Mouse (Mus musculus): Measurements from ENCODE around the gene Chst11.
"Not testable (repeated sequence)": the region's sequence is repeated elsewhere in the genome, so short reads cannot be mapped to it uniquely, and the experiment has no call there.

Gene Chst11

DNA sequence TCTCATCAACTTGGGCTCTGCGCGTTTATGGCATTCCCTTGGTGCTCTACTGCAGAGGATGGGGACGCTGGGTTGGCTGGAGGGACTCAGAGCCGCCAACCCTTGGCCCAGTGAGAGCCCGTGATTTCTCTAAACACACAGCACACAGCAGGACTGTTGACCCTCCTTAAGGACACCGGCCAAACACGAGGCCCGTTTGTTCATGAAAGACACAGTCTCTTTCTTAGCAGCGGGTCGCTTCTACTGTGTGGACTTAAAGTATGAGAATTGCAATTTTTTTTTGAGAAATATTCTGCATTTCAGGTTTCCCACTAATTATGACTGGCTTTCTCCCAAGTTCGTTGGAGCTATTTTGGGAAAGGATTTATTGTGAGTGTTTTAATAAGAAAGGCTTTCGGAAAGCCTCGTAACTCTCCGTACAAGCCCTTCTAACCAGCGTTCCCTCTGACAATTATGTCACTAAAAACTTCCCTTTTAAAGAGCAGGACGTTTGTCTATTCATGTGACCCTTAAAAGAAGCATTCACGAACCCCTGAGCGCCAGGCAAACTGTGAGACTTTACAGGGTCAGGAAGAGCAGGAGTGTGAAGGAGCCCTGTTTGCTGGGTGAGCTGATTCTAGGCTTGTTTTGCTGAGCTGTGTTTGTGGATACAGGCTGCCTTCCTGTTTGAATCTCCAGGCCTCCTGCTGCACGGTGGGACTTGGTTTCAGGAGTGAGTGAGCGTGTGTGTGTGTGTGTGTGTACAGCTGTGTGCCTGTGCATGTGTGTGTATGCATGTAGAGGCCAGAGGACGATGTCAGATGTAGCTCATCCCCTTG, 122.8 kb downstream of the Chst11 start:
- DNase-seq (ENCODE audit: low spot score in 2 of 2): peak; percentile 78 to 84

DNA sequence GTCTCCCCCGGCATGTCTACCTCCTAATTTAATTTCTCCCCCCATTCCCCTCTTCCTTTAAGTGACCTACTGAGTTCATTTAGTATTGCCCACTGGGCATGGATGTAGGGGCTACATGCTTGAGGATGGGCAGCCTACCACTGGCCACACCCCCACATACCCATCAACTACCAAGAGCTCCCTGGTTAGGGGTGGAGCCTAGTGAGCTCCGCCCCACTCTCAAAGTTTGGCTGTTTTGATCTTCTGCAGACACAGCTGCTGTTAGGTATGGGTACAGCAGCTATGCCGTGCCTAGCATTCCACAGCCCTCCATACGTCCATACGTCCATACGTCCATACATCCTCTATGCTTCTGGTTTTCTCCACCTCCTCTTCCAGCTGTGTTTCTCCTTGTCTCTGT, 123.6 kb downstream of the Chst11 start:
- DNase-seq (ENCODE audit: low spot score in 2 of 2): no peak

DNA sequence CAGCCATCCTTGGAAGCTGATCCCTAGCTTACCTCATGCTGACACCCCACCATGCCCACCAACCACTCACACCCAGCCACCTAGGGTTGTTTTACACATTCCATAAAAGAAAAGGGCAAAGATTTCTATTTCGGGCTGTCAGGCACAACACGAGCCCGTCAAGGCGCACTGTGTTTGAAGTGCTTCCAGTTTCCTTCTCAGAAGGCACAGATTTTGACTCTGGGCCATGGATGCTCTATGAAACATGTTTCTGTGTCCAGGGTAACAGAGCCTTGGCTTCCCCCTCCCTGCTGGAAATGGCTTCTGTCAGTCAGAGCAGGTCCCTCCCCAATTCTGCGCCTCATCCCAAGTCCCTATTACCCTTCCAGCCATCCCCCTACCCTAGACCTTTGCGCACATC, 125.7 kb downstream of the Chst11 start:
- peak; percentile 68 to 80 for DNase-seq (ENCODE audit: low spot score in 2 of 2)

DNA sequence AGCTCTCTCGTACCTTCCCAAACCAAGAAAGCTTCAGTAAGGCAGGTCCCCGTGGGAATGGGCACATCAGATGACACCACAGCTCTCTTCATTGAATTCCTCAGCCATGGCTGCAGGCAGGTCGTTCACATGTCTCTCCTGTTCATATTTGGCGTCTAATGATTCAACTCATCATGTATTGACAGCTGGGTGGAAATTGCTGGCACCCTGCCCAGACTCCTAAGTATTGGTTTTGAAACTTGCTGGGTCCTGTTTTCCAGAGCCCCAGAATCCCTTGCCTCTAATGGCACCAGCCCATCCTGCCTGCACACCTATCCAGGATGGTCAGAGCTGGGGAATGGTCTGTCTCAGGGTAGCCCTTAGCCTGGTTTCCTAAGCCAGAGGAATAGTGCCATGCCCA, 127.0 kb downstream of the Chst11 start:
- DNase-seq (ENCODE audit: low spot score in 2 of 2): peak in 1 of 2 experiments; percentile 59

DNA sequence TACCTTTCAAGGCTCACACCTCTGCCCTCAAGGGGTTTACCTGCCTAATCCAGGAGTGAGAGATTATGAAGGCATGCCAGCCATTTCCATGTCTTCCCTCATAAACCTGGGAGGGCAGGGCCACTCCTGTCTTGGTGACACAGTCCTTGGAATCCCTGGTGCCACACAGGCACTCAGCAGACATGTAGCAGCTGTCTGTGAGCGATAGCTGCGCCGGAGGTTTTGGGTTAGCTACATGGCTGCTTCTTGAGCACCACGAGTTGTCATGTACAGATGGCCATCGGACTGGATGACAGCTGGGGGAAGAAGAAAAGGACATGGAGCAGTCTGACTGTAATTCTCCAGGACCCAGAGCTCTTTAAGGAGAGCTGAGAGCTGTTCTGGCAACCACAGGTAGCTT, 129.3 kb downstream of the Chst11 start:
- DNase-seq (ENCODE audit: low spot score in 2 of 2): no peak

DNA sequence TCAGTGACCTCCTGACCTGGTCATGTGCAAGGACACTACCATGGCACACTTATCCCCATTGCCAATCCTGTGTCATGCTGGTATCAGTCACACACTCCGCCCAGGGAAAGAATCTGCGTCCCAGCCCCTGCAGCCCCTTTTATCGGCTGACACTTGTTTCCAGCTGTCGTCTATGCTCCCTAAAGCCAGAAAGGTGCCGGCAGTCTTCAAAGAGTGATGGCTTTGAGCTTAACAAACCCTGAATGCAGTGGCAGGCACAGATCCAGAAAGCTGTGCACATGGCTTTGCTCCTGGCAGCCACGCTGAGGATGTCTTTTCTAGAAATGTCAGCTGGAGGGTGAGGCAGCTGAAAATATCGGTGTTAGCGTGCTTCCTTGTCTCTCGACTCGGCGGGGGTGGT, 131.6 kb downstream of the Chst11 start:
- DNase-seq (ENCODE audit: low spot score in 2 of 2): peak; percentile 80 to 81

- no peak for DNase-seq (ENCODE audit: low spot score in 2 of 2)
These were observed 132.6 kb downstream of the Chst11 start for GRCm38 (mm10) chr10:83117851-83118250.

DNA sequence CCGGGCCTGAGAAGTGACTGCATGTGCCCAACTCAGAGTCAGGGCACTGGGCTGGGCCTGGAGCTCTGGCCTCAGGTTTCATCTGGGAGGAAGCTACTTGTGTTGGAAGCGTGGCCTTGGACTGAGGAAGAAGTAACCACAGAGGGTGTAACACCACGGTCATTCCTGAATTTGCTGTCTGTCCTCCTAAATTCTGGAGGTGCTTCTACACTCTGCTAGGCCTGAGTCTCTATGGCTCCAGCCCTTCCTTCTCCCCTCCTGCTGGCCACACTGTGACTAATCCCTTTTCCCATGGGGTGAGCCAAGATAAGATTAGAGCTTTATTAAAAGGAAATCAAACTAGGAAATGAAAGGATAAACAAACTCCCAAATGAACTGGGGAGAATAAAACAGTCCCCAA, 133.3 kb downstream of the Chst11 start:
- DNase-seq (ENCODE audit: low spot score in 2 of 2): no peak

GRCm38 (mm10) chr10:83119016-83119415, 133.7 kb downstream of the Chst11 start:
- no peak for DNase-seq (ENCODE audit: low spot score in 2 of 2)

DNA sequence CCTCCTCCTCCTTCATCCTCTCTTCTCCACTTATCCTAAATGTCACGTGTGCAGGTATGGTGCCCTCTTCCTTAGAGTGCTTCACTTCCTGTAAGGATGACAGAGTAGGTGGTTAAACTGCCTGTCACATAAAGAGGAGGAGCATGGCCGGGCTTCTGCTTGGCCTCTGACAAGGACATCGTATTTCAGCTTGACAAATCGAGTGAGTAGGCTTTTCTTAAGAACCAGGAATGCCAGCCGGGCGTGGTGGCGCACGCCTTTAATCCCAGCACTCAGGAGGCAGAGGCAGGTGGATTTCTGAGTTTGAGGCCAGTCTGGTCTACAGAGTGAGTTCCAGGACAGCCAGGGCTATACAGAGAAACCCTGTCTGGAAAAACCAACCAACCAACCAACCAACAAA, 134.2 kb downstream of the Chst11 start:
- not testable (repeated sequence) for DNase-seq (ENCODE audit: low spot score in 2 of 2)

DNA sequence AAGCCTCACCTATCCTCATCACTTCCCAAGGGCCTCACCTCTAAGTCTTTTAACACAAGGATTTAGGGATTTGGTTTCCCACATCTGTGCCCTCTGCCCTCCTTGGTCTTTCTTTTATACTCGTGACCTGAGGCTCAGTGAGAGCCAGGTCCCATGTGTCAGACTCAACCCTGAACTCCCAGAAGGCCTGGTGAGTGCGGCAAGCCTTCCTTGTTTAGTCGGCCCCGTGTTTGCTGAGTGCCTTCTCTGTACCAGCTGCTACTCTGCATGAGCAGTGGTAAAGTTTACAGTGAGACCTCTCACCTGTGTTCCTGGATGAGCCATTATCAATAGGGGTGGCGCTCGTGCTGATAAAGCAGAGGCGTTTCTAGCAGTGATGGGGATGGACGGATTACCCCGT, 134.6 kb downstream of the Chst11 start:
- no peak for DNase-seq (ENCODE audit: low spot score in 2 of 2)

DNA sequence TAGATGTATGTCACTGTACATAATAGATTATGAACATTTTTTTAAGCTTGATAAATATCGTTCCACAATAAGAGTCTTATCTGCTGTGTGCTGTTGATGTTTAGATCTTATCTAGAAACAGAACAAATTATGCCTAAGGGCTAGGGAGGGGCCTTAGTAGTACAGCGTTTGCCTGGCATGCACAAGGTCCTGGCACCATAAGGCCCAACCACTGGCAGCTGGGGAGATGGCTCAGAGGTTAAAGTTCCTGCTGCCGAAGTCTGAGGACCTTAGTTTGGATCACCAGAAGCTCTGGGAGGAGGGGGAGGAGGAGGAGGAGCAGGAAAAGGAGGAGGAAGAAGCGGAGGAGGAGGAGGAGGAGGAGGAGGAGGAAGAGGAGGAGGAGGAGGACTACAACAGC, 135.6 kb downstream of the Chst11 start:
- DNase-seq (ENCODE audit: low spot score in 2 of 2): no peak

DNA sequence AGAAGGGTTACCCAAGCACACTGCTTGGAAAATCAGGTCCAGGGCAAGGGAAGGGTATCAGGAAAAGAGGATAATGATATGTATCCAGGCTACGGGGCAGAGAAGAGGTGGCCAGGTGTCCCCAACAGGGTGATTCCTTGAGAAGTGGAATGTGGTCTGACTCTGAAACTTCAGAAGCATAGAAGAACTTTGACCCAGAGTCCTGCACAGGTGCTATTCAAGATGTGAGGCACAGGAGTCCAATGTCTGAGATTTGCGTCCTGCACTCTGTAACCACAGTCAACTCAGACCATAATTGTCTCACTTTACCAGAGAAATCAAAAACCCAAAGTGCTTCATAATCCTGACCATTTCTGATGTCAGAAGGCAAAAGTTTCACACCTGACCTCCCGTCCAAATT, 139.3 kb downstream of the Chst11 start:
- no peak for DNase-seq (ENCODE audit: low spot score in 2 of 2)

- no peak for DNase-seq (ENCODE audit: low spot score in 2 of 2)
These were observed 141.1 kb downstream of the Chst11 start for GRCm38 (mm10) chr10:83126447-83126846.

DNA sequence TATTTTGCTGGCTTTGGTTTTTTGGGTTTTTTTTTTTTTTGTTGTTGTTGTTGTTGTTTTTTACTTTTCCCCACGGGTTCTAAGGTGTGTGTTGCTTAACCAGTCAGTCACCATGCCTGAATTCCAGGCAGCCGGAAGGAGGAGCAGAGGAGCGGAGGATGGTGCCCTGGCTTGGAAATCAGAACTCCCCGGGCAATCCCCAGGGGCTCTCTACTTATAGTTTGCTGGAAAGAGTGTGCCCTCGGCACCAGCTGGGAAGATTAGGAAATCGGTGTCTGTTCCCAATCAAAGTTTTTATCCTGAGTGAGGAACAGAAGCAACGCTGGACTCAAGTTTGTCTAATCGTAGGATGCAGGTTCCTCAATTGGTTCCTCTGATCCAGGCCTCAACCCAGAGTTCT, 143.1 kb downstream of the Chst11 start:
- DNase-seq (ENCODE audit: low spot score in 2 of 2): no peak

DNA sequence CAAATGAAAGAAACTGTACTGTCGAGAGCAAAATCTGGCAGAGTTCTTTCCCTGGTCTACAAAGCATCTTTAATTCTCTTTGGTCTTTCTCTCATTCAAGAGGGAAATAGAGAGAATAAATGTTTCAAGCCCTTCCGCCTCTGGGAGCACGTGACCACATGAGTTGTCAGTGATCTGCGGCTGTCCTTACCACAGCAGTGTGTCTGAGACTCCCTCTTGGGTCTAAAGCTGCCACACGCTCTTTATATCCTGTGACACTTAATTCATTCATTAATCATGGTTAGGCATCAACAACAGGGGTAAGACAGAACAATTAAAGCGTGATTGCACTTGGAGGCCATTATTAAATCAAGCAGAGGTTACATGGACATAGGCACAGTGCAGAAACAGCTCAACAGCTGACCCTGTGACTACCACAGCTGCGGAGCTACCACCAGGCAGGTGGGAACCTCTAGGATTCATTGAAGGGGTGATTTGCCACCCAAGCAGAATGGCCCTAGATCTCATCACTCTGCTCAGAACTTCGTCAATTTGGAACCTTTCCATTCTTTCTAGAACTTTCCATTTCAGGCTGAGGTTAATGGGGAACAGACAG, 144.4 kb downstream of the Chst11 start:
- no peak for DNase-seq (ENCODE audit: low spot score in 2 of 2)

- DNase-seq (ENCODE audit: low spot score in 2 of 2): peak; percentile 73 to 75
These were observed 145.3 kb downstream of the Chst11 start for GRCm38 (mm10) chr10:83130611-83131010.

- no peak for DNase-seq (ENCODE audit: low spot score in 2 of 2)
These were observed 146.6 kb downstream of the Chst11 start for GRCm38 (mm10) chr10:83131884-83132283.

DNA sequence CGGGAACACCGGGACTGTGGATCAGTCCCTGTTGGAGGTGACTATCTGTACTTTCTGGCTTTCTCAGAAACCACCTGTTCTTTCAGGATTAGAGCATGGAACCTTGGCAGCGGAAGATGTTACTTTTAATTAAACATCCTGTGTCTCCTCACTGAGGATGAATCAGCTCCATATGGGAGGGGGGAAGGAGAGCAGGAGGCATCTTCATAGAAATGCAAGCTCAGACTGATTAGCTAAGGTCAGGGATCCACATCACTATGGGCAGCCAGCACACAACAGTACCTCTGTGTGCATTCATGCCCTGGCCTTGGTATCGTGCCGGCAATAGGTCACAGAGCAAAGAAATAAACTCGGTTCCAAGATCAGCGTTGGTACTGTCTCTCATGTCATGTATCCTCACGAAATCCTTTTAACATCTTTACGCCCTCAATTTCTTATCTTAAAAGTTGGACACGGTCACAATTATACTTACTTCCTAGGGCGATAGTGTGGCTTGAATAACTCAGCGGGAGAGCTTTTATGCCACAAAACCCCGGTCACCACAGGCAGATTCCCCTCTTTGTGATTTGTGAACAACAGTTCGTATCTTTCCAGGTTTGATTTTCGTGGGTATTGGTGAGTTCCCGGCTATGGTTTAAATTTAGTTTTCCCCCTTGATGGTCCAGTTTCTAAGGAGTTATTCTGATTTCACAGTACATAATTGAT, 148.7 kb downstream of the Chst11 start:
- DNase-seq (ENCODE audit: low spot score in 2 of 2): no peak

GRCm38 (mm10) chr10:83134896-83135295, 149.6 kb downstream of the Chst11 start:
- DNase-seq (ENCODE audit: low spot score in 2 of 2): no peak

- no peak for DNase-seq (ENCODE audit: low spot score in 2 of 2)
These were observed 150.7 kb downstream of the Chst11 start for GRCm38 (mm10) chr10:83135963-83136362.

- no peak for DNase-seq (ENCODE audit: low spot score in 2 of 2)
These were observed 151.8 kb downstream of the Chst11 start for GRCm38 (mm10) chr10:83137103-83137502.

DNA sequence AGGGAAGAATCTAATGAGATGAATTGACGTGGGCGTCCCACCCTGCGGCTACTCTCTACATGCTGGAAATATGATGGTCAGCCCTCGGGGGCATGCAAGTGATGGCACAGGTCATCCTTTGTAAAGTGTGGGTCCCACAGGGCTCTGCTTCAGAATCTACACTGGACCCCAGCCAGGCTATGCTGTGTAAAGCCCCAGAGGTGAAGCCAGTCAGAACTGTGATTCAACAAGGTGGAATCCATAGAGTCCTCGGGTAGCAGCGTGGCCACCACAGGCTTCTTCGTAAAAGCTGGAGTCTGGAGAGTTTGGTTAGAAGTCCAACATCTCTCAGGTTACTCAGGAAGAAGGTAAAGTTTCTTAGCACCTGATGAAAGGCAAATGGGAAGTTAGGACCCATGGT, 154.0 kb downstream of the Chst11 start:
- no peak for DNase-seq (ENCODE audit: low spot score in 2 of 2)

Data from right cerebral cortex, postnatal 10 days (tissue).